Mouse (Mus musculus) liver, embryonic 14.5 days (tissue): ENCODE data around the gene Dnah11. TPM values are rescaled to one million over a fixed set of nuclear protein-coding genes. Genes with fewer than 3 reads are reported as not detected.

Source experiments
- ATAC-seq: fragments of 200-750 bp; cut with Nextera tagmentation; 2 replicates; pipeline ENCODE4 v1.8.0; 2017; ENCODE audit warnings: moderate number of reproducible peaks, mild to moderate bottlenecking, moderate library complexity; ENCODE audit not compliant: insufficient read depth
- DNase-seq, 3 experiments: peaks; one replicate each; pipeline ENCODE4 v3.0.0-alpha.2; 2012 to 2013; ENCODE audit warnings: low read depth in 3 of 3, low spot score in 3 of 3
- H3K27ac ChIP-seq: fragments of 300-500 bp; sonication (generic); 2 replicates; pipeline ENCODE4 v1.5.1; 2014; ENCODE audit warnings: moderate library complexity, mild to moderate bottlenecking, control low read depth, inconsistent platforms
- H3K27me3 ChIP-seq: fragments of 300-500 bp; sonication (generic); 2 replicates; pipeline ENCODE4 v1.6.1; 2014; ENCODE audit warnings: mild to moderate bottlenecking, low read length, moderate library complexity; ENCODE audit not compliant: control insufficient read depth, insufficient read depth
- H3K36me3 ChIP-seq: fragments of 300-500 bp; sonication (generic); replicated peaks from 2 replicates; pipeline ENCODE4 v1.6.1; 2014; ENCODE audit warnings: low read depth; ENCODE audit not compliant: control insufficient read depth, insufficient read depth
- H3K4me1 ChIP-seq, 2 experiments: fragments of 200-500 bp in 1 of 2; fragments of 300-500 bp in 1 of 2; sonication (generic) in 1 of 2; replicated peaks; 2 replicates each; pipeline ENCODE4 v1.6.1; 2012 to 2014; ENCODE audit warnings: antibody characterized with exemption in 1 of 2, inconsistent platforms in 1 of 2, low read length in 1 of 2; ENCODE audit not compliant: control insufficient read depth in 2 of 2, insufficient read depth in 2 of 2
- H3K4me2 ChIP-seq: fragments of 300-500 bp; sonication (generic); 2 replicates; pipeline ENCODE4 v1.6.1; 2014; ENCODE audit warnings: low read depth, mild to moderate bottlenecking, control low read depth, moderate library complexity
- H3K4me3 ChIP-seq, 2 experiments: fragments of 200-500 bp in 1 of 2; fragments of 300-500 bp in 1 of 2; sonication (generic) in 1 of 2; 2 replicates each; pipeline ENCODE4 v1.5.1; 2012 to 2014; ENCODE audit warnings: low read depth in 2 of 2, low read length in 2 of 2, mild to moderate bottlenecking in 2 of 2, control low read depth in 1 of 2, inconsistent platforms in 1 of 2, moderate library complexity in 1 of 2; ENCODE audit not compliant: insufficient read depth in 1 of 2
- H3K9ac ChIP-seq: fragments of 300-500 bp; sonication (generic); replicated peaks from 2 replicates; pipeline ENCODE4 v1.6.1; 2014; ENCODE audit warnings: mild to moderate bottlenecking, control low read depth, moderate library complexity
- H3K9me3 ChIP-seq: fragments of 300-500 bp; sonication (generic); 2 replicates; pipeline ENCODE4 v1.6.1; 2016; ENCODE audit warnings: low read length, mixed read lengths; ENCODE audit not compliant: control insufficient read depth
- CTCF ChIP-seq: IDR thresholded peaks from 2 replicates; pipeline ENCODE4 v1.5.1; 2016; ENCODE audit warnings: antibody characterized with exemption, low read depth, control low read depth
- EP300 ChIP-seq: IDR thresholded peaks from 2 replicates; pipeline ENCODE4 v1.6.1; 2016; ENCODE audit warnings: antibody characterized with exemption, low read depth
- WGBS: fragments of 180-500 bp; shearing (Covaris S2); extraction: QIAGEN DNeasy Blood & Tissue Kit; methylation state at CpG from one replicate; pipeline ENCODE4 v1.1.7; 2014; ENCODE audit not compliant: insufficient replicate concordance; 5-methylcytosine and 5-hydroxymethylcytosine counted together
- polyA plus RNA-seq, 2 experiments: library from polyadenylated mRNA; depleted of rRNA in 1 of 2; stranded (reverse) in 1 of 2; unstranded in 1 of 2; fragments of >200 nt; fragmentation: Nextera tagmentation in 1 of 2; extraction: Ambion mirVana in 1 of 2; gene quantifications; 2 replicates each; pipeline versions ENCODE4 v1.2.1 to v1.2.3; 2012 to 2014

Dnah11 gene
- polyA plus RNA-seq, 2 experiments, result 0.06 to 0.26 TPM

DNA sequence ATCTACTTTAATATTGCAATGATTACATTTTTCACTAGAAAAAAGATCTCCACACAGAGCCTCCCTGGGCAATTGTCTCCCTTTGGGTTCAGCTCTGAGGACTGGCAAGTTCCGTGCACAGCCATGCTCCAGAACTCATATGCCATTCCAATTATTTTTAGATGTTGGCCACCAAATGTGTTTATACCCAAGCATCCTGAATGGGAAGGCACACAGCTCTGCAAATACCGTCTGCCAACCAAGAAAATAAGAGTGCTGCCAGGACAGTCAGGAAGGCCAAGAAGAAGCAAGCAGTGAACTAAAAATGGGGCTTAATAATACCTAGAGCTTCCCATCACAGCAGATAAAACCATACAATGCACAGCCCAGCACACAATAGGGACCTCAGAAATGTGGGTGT, 156.6 kb downstream of the Dnah11 start:
- no peak for DNase-seq
- Histone ChIP-seq H3K27ac (no peak overlapping the region), H3K4me2 (no peak overlapping the region), H3K9ac (no peak overlapping the region), H3K4me1 (no peaks in the 10 kb centered on the region), H3K36me3 (no peaks in the 10 kb centered on the region), H3K27me3 (no peaks in the 10 kb centered on the region), H3K9me3 (no peaks in the 10 kb centered on the region), H3K4me3 (no peak overlapping the region)
- no peak for TF ChIP-seq CTCF
- TF ChIP-seq EP300, result no peak
- WGBS, result 53% methylated on average over 2 of the region's 2 CpGs
- no peak for ATAC-seq

DNA sequence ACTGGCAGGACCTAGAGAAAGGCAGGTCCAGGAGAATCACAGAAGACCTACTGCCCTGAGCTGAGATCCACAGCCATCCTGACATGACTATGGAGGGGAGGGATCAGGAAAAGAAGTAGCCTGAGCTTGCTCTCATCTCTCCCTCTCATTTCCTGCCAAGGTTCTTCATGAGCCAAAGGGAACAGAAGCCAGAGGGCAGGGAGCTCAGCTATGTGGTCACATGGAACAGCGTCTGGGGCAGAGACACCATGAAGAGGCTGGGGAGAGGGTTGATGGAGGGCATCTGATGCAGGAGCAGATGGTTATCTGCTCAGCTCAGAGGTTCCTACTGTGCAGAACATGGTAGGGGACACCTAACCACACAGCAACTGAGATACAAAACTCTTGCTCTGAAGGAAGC, 163.9 kb downstream of the Dnah11 start:
- no peak for TF ChIP-seq EP300
- TF ChIP-seq CTCF, result no peak
- no peak overlapping the region for H3K4me2 ChIP-seq
- H3K9me3 ChIP-seq, result no peaks in the 10 kb centered on the region
- 28% methylated on average over 1 of the region's 1 CpGs for WGBS
- no peak for DNase-seq
- no peaks in the 10 kb centered on the region for H3K36me3 ChIP-seq
- H3K4me1 ChIP-seq, result no peaks in the 10 kb centered on the region; a peak in 1 of 4 replicates
- H3K27me3 ChIP-seq, result no peaks in the 10 kb centered on the region
- ATAC-seq, result no peak
- H3K27ac ChIP-seq, result no peak overlapping the region
- H3K9ac ChIP-seq, result no peak overlapping the region
- H3K4me3 ChIP-seq, result no peak overlapping the region

DNA sequence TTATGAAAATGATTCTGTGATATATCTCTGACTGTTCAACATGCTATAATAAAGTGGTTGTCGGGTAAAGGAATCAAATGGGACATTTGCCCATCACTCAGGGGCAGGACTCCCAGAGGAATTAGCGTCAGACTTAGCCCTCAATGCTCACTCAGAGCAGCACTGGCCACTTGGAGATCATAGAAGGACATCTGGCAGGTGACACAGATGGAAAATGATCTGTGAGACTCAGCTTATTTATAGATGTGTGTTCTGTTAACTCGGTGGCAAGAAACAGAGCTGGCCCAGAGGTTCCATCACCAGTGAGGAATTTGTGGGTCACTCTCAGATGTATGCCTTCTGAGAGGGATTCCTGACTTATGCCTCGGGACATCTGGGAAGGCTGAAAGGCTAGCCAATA, 173.1 kb downstream of the Dnah11 start:
- Histone ChIP-seq H3K4me3 (no peak overlapping the region), H3K9me3 (no peaks in the 10 kb centered on the region), H3K36me3 (no peaks in the 10 kb centered on the region), H3K27ac (no peak overlapping the region), H3K4me2 (no peak overlapping the region), H3K27me3 (no peaks in the 10 kb centered on the region), H3K9ac (no peak overlapping the region), H3K4me1 (no peaks in the 10 kb centered on the region)
- TF ChIP-seq CTCF (no peak), EP300 (no peak)
- WGBS, result 53% methylated on average over 4 of the region's 4 CpGs
- ATAC-seq (no peak), DNase-seq (no peak)

DNA sequence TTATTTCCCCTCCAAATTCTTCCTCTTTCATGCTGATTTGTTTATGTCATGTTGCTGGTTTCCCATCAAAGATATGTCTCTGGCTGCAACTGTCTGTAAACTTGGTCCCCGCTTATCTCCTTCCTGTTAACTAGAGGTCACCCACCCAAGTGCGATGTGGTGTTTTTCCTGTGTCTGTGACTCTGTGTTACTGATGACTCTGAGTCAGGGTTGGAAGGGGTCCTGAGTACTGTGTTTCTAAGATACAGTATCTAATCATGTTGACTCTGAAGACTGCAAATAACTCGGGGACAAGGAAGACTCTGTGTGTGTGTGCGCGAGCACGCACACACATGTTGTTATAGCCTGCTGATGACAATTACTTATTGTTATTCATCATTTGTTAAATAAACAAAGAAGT, 179.9 kb downstream of the Dnah11 start:
- TF ChIP-seq CTCF, result no peak
- TF ChIP-seq EP300, result no peak
- DNase-seq, result no peak

DNA sequence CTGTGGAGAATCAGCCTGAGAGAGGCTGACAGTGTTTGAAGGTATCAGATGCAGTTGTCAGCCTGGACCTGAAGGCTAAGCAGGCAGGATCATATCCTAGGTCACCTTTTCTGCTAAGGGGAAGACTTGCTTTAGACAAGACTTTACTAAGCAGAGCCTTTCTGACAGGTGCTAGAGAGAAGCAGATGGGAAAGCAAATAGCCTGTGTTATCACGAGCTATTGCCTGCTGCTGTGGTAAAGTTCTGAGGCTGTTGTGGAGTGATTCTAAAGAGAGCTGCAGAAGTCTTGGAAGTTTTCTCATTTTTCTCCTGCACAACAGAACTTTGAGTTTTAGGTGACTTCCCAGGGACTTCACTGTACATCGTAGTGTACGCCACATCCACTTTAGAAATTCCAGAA, 185.0 kb downstream of the Dnah11 start:
- DNase-seq, result no peak
- 68% methylated on average over 3 of the region's 3 CpGs for WGBS
- H3K27me3 ChIP-seq, result no peaks in the 10 kb centered on the region
- ATAC-seq, result no peak
- no peak overlapping the region for H3K4me2 ChIP-seq
- H3K9me3 ChIP-seq, result no peaks in the 10 kb centered on the region
- H3K27ac ChIP-seq, result no peak overlapping the region
- no peaks in the 10 kb centered on the region for H3K36me3 ChIP-seq
- TF ChIP-seq CTCF (no peak), EP300 (no peak)
- no peak overlapping the region for H3K9ac ChIP-seq
- H3K4me1 ChIP-seq, result no peaks in the 10 kb centered on the region
- H3K4me3 ChIP-seq, result no peak overlapping the region

More for the DNA sequence above, 179.9 kb downstream of the Dnah11 start:
- Histone ChIP-seq H3K27me3 (no peaks in the 10 kb centered on the region), H3K4me2 (no peak overlapping the region), H3K36me3 (no peaks in the 10 kb centered on the region), H3K4me3 (no peak overlapping the region), H3K9ac (no peak overlapping the region), H3K4me1 (no peaks in the 10 kb centered on the region; a peak in 1 of 4 replicates), H3K27ac (no peak overlapping the region), H3K9me3 (no peaks in the 10 kb centered on the region)
- ATAC-seq, result peak; percentile 33; the same call in 1 of the 2 replicates
- 24% methylated on average over 6 of the region's 6 CpGs for WGBS

DNA sequence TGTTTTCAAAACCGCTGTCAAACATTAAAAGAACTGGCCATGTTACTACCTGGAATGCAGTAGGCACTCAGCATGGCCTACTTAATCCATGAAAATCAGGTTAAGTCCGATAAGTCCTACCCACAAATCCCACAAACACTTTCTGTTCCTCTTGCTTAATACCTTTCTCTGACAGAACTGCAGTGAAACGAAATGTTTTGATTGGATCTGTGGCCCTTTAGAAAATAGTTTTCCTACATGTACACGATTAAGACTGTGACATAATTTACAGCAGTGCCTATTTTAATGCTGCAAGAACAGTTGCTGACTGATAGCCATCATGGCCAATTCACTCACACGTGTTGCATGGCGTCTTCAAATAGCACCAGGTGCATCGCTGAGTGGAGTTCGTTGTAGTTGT, 186.9 kb downstream of the Dnah11 start:
- Histone ChIP-seq H3K4me1 (no peaks in the 10 kb centered on the region), H3K4me2 (no peak overlapping the region), H3K9me3 (no peaks in the 10 kb centered on the region), H3K27ac (no peak overlapping the region), H3K36me3 (no peaks in the 10 kb centered on the region), H3K4me3 (no peak overlapping the region), H3K27me3 (no peaks in the 10 kb centered on the region), H3K9ac (no peak overlapping the region)
- no peak for DNase-seq
- TF ChIP-seq CTCF, result no peak
- no peak for TF ChIP-seq EP300
- 70% methylated on average over 8 of the region's 8 CpGs for WGBS
- ATAC-seq, result no peak
